Mouse (Mus musculus) brain, embryonic 14.5 days (tissue): Measurements from ENCODE around the gene Galnt15.

ENCODE experiments used
- CTCF ChIP-seq: fragments of 200-500 bp; IDR thresholded peaks from 2 replicates; pipeline ENCODE4 v1.5.1; 2012; ENCODE audit warnings: inconsistent platforms, mild to moderate bottlenecking, moderate library complexity, borderline replicate concordance; ENCODE audit not compliant: insufficient read depth, insufficient read length; ENCODE audit errors: extremely low read depth
- POLR2A ChIP-seq: fragments of 200-500 bp; IDR thresholded peaks from 2 replicates; pipeline ENCODE4 v1.6.1; 2012; ENCODE audit warnings: mild to moderate bottlenecking, inconsistent platforms, borderline replicate concordance; ENCODE audit not compliant: poor library complexity, insufficient read depth, insufficient read length, severe bottlenecking; ENCODE audit errors: extremely low read depth

DNA sequence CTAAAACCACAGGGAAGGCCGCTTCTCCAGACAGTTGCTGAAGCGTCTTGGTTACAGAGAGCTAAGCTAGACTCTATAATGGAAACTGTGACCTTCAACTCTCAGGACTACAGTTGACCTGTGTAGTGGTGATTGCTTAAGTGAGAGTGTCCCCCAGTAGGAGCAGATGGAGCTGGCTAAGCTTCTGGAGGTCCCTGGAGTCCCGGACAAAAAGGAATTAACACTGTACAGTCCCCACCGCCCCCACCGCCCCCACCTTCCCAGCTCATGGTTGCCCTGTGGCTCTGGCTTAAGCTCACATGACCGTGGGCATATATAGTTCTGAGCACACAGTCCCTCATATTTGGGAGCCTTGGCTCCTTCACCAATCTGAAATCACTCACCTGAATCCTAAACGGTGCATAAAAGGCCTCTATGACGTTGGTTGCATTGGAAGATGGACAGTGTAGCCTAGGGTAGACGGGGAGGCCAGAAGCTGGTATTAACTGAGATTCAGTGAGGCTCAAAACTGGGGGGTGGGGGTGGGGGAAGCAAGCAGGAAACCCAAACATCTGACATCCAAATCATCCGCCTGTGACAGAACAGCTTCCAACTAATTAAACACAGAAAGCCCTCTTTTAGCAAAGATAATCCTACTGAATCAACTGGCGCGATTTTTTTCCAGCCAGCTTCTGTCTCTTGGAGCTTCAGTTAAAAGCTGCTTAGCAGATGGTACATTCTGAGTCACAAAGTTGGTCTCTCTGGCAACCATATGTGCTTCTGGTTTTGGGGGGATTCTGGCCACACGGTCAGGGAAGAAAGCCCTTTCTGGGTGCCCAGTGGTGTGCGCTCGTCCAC, 26.1 kb upstream of the Galnt15 start:
- TF ChIP-seq CTCF, result no peak
- TF ChIP-seq POLR2A, result no peak
